Mouse (Mus musculus): ENCODE data around the gene Dchs1.

Gene Dchs1

DNA sequence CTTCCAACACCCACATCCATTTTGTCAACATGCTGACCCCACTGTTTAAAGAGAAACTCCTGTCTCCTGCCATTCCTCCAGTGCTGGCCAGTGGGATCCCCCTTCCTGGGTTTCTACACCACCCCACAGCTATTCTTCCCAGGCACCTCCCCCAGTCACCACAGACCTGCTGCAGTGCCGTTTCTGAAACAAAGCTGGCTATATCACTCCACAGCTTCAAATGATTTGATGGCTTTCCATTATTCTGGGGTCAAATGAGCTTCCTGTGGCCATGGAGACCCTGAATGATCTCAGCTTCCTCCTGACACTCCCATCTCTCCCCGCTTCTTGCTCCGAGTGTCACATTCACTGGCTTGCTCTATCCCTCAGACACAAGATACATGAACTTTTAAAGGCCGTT lies 2.9 kb downstream of the Dchs1 start:
- DNase-seq (ENCODE audit: inconsistent ontology term), result no peak

DNA sequence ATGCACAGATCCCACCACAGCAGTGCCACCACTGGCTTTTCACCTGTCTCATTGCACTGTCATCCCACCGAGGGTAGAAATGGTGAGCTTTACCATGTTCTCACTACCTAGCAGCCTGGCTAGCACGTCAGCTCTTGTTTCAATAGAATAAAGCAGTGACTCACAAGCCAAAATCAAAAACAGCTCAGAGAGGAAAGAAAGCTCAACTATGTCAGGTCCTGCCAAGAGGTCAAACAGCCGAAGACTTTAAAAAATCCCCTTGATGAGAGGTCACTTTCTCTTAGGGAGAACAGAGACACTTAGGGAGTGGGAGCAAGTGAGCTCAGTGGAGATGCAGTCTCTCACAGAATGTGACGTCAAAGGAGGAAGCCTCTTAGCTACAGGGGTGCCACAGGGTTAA lies 3.6 kb downstream of the Dchs1 start:
- no peak for DNase-seq (ENCODE audit: inconsistent ontology term)

DNA sequence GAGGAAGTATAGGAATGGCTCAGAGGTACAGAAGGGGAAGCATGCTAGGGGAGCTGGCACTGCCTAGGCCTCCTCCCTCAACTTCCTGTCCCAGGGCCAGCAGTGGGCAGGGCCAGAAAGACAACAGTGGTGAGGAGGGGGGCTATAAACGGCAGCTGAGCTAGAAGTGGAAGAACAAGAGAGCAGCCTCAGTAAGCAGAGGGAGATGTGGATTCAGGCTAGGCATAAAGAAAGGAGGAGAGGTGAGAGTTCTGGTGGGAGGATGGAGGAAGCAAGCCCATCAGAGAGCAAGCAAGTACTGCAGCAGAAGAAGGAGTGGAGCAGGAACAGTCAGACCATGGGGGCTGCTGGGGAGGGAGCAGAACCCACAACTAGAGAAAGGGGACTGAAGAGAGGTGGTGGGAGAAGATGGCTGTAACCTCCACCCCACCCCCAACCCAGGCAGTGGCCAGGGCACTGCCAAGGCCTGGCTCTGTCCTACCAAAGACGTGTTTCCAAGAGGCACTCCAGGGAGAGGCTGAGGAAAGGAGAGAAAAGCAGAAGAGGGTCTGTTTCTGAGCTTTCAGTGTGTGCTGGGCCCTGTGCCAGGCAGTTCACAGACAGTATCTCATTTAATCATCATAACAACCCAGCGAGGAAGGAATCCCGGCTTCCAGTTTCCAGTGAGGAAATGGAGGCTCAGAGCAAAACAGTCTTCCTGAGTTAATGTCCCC lies 8.7 kb downstream of the Dchs1 start:
- no peak for DNase-seq (ENCODE audit: inconsistent ontology term)

GRCm38 (mm10) chr7:105777797-105778552 lies 9.5 kb downstream of the Dchs1 start:
- peak; percentile 39 for DNase-seq (ENCODE audit: inconsistent ontology term)

DNA sequence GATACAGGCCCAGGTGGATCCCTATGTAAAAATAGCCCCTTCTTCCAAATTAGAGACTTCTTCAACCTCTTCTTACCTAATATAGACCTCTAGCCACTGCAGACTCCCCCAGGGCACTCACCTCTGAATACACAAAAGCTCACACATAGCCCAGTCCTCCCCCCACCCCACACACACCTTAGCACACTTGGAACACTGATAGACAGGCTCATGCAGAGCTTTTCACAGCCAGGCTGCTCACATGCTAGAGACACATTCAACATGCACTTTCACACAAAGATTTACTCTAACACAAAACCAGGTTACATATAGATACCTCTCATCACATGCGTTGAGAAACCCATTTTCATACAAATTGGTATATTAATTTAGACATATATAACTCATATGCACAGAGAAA lies 10.1 kb downstream of the Dchs1 start:
- no peak for DNase-seq (ENCODE audit: inconsistent ontology term)

GRCm38 (mm10) chr7:105776026-105776425 lies 11.4 kb downstream of the Dchs1 start:
- no peak for DNase-seq (ENCODE audit: inconsistent ontology term)

DNA sequence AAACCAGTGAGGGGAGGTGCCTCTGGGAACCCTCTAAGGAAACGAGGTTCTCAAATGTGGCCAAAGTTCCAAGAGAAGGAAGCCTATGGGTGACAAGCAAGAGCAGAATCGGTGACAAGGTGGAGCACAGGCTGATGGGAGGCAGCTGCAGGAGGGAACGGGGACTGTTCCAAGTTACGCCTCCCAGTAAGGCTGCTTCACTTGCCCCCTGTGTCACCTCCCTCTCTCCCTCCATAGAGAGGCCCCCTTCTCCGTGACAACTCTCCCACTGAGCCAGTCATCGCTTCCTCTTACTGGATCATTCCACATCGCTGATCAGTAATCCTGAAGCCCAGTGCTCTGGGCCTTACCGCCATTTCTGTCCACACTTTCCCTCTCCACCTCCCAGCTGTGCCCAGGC lies 12.8 kb downstream of the Dchs1 start:
- DNase-seq (ENCODE audit: inconsistent ontology term), result no peak

DNA sequence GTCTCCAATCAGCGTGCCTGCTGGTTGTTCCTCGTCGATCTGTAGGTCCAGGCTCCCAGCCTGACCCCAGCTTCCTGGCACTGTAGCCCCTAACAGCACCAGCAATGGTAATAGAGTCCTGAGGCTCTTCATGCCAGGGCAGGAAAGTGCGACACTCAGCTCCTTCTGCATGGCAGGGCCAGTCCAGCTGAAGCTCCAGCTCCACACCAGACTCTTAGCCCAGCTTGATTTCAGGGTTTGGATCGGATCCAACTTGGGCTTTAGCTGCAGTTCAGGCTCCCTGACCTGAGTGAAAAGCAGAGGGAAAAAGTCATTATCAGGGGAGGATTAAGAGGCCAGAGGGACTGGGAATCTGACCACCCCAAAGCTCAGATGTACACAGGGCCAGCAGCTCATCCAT lies 14.4 kb downstream of the Dchs1 start:
- no peak for DNase-seq (ENCODE audit: inconsistent ontology term)

DNA sequence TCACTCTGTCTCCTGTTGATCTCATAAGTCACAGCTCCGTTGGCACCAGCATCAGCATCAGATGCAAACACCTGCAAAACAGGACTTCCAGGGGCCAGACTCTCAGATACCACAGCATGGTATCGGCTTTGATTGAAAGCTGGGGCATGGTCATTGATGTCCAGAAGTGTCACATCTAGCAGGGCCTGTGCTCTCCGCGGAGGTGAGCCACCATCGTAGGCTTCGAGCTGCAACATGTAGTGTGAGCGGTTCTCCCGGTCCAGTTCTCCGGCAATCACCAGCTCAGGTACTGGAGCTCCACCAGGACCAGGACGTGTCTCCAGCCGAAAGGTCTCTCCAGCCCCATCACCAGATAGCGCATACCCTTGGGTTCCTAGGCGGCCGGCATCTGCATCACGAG lies 15.1 kb downstream of the Dchs1 start:
- DNase-seq (ENCODE audit: inconsistent ontology term), result no peak

GRCm38 (mm10) chr7:105769959-105770358 lies 17.5 kb downstream of the Dchs1 start:
- no peak for DNase-seq (ENCODE audit: inconsistent ontology term)

DNA sequence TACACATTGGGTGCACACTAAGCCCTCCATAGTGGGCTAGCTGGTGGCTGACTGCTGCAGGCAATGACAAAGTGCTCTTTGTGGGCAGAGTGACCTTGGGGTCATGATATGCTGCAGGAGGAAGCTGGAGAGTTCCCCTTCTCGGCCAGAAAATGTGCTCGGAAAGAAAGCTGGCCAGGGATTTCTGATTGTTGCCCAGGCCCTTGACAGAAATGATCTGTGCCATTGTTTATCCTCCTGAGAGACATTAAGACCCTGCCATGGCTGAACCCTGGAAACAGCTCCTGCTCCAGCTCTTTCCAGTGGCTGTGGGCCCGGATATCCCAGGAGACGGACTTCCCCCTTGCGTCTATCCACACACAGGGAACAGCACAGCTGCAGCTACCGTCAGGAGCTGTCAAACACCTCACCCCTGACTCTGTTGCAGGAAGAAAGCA lies 19.7 kb downstream of the Dchs1 start:
- no peak for DNase-seq (ENCODE audit: inconsistent ontology term)

GRCm38 (mm10) chr7:105764331-105764730 lies 23.1 kb downstream of the Dchs1 start:
- DNase-seq (ENCODE audit: inconsistent ontology term), result no peak

GRCm38 (mm10) chr7:105762517-105763270 lies 24.8 kb downstream of the Dchs1 start:
- no peak for DNase-seq (ENCODE audit: inconsistent ontology term)

GRCm38 (mm10) chr7:105761813-105762484 lies 25.5 kb downstream of the Dchs1 start:
- no peak for DNase-seq (ENCODE audit: inconsistent ontology term)

DNA sequence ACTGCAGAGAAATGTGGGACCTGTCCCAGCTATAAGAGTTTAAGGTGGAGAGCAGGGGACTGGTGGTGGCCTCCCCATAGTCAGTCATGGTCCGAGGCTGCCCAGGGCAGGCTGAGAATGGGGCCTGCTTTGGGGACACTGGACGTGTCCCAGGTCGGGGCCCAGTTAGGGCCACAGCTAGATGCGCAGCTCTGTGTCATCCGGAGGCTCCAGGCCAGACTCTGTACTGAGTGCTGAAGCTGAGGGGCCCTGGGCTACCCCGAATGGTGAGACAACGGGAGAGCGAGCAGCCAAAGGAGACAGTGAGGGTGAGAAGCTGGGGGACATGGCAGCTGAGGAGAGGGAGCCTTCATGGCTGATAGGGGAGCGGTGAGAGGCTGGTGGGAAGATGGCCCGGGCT lies 34.2 kb downstream of the Dchs1 start:
- DNase-seq (ENCODE audit: inconsistent ontology term), result no peak

DNA sequence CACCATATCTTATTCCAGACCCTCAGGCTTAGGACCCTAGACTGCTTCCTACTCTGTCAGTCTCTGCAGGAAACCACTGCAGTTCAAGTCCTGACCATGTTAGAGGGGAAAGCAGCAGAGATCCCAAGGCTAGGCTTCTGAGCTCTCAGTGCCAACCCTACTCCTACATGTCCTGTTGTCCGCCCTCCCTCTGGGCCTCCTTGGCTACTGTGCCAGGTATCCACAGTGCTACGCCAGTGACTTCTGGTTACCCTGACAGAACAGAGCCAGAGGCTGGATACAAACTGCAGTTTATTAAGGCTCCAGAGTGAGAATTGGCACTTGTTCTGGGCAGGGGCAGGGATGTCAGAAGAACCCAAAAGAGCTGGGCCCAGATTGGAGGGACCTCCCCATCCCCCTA lies 34.7 kb downstream of the Dchs1 start:
- no peak for DNase-seq (ENCODE audit: inconsistent ontology term)

DNA sequence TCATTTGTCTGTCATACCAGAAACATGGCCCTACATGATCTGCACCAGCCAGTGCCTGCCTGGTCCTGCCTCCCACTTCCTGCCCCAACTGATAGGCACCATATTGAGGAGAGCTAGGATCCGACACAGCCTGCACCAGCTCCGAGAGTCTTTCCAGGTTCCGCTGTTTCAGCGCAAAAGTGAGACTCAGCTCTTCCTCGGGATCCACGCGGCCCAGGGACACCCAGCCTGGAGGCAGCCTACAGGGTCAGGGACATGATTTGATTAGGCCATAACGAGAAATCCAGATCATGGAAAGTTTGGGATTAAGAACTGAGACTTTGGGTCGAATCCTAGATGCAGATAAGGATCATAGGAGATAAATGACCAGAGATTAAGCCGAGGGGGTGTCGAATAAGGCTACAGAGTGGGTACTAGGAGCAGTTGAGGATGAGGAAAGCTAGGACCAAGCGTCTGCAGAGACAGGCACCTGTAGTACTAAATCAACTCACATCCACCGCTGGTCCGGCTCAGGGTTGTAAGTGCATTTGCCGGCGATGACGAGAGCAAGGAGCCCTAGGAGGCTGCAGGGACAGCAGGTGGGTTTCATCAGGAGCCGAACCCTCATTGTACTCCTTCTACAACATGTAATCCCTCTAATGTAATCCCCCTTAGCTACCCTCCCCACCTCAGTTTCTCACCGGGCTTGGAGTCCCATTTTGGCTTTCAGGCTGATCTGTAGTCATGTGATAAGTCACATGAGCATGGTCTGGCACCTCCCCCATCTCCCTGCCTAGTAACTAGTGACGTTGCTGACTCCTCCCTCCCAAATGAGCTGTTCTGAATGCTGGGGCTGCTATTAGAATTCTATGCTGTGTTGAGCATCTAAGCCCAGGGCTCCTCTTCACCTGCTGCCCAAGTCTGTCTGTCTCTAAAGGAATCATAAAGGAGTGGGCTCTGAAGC lies 35.7 kb downstream of the Dchs1 start, which contains the start of gene Tpp1:
Gene Tpp1, minus strand, starts transcription at position 745 of the 943 bp plus-strand sequence.
- DNase-seq (ENCODE audit: inconsistent ontology term), result peak; percentile 95

GRCm38 (mm10) chr7:105747776-105748175 lies 39.7 kb downstream of the Dchs1 start:
- DNase-seq (ENCODE audit: inconsistent ontology term), result no peak

GRCm38 (mm10) chr7:105743926-105744590 lies 43.4 kb downstream of the Dchs1 start, which contains the start of gene Taf10:
TSS of gene Taf10 (minus strand) at chr7:105744361.
- peak; percentile 94 for DNase-seq (ENCODE audit: inconsistent ontology term)

All from Muller cell, postnatal 12 days (primary cell).